Mouse (Mus musculus) effector memory CD4-positive, alpha-beta T cell, adult 7 months (primary cell): ENCODE data around the gene Serpinb7. TPM values are rescaled to one million over a fixed set of nuclear protein-coding genes. Genes with fewer than 3 reads are reported as not detected.

ENCODE experiments used
- polyA plus RNA-seq: library from polyadenylated mRNA; unstranded; fragments of 100-300 nt; shearing (Covaris generic); gene quantifications from one replicate; pipeline ENCODE4 v1.2.1, GENCODE M21; 2017

Gene Serpinb7
- polyA plus RNA-seq = 0.27 TPM

GRCm38 (mm10) chr1:107399355-107399754, at the start of gene Serpinb7:
TSS of gene Serpinb7 (plus strand) at chr1:107399655.

GRCm38 (mm10) chr1:107360898-107361297, 38.6 kb upstream of the Serpinb7 start, which contains the start of gene Serpinb11:
TSS of gene Serpinb11 (plus strand) at chr1:107361198.

Other genes starting within 250 kb of the Serpinb7 start
- not detected for gene Serpinb3b, start 121.3 kb upstream of the Serpinb7 start, polyA plus RNA-seq
- not detected for gene Serpinb3c, start 121.3 kb upstream of the Serpinb7 start, polyA plus RNA-seq
- gene Serpinb11, start 38.5 kb upstream of the Serpinb7 start, polyA plus RNA-seq = not detected
- not detected for gene Serpinb2, start 111.8 kb downstream of the Serpinb7 start, polyA plus RNA-seq
- not detected for gene Serpinb8, start 190.4 kb downstream of the Serpinb7 start, polyA plus RNA-seq